Mouse (Mus musculus): ENCODE measurements around the gene Setd3.

Setd3 gene

GRCm38 (mm10) chr12:108200094-108200493, 21.0 kb upstream of the Setd3 start:
- no peak for DNase-seq

- no peak for DNase-seq
These were observed 19.3 kb upstream of the Setd3 start for GRCm38 (mm10) chr12:108198447-108198846.

GRCm38 (mm10) chr12:108195761-108196160, 16.6 kb upstream of the Setd3 start:
- no peak for DNase-seq

DNA sequence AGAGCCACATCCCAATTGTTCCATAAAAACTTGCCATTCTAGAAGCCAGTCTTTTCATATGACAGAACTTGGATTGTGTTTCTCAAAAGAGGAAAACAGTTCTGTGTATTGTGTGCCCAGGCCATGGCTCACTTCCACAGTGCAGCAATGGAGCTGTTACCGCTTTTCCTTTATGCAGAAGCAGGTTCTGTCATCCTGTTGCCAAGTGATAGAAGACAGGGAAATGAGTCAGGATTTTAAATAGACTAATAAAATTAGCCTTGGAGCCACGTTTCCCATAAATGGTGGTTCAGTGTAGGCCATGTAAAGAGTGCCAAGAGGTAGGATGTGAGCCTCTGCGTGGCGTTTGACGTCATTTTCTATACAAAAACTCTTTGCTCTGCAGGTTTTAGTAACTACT, 14.8 kb upstream of the Setd3 start:
- no peak for DNase-seq

DNA sequence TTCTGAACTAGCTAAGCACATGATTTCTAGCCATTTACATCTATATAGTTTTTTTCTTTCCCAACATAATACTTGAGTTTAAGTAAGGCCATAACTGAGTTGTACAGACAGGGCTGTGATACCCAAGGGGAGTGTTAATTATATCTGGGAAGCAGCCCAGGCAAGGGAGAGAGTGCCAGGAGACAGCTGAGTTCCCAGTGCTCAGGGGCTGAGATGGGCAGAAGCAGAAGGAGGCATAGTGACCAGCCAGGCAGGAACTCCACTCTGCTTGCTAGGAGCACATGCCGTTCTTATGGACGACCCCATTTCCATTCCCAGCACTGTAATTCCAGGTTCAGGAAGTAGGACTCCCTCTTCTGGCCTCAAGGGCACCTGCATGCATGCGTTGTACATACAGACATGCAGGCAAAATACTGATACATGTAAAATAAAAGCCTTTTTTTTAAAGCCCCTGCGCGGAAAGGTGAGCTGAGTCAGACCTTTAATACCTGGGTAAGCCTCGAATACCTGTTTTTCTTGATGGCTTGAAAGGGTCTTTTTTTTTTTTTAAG, 8.5 kb upstream of the Setd3 start:
- no peak for DNase-seq

GRCm38 (mm10) chr12:108181716-108182115, 2.6 kb upstream of the Setd3 start:
- no peak for DNase-seq

GRCm38 (mm10) chr12:108179321-108180266, 480 bp upstream of the Setd3 start, which contains the start of gene Ccnk:
TSS of gene Ccnk (plus strand) at chr12:108179579.
- DNase-seq = peak; percentile 99

GRCm38 (mm10) chr12:108178331-108179245, 526 bp downstream of the Setd3 start:
- DNase-seq = peak; percentile 61

GRCm38 (mm10) chr12:108176366-108176765, 2.7 kb downstream of the Setd3 start:
- DNase-seq = no peak

DNA sequence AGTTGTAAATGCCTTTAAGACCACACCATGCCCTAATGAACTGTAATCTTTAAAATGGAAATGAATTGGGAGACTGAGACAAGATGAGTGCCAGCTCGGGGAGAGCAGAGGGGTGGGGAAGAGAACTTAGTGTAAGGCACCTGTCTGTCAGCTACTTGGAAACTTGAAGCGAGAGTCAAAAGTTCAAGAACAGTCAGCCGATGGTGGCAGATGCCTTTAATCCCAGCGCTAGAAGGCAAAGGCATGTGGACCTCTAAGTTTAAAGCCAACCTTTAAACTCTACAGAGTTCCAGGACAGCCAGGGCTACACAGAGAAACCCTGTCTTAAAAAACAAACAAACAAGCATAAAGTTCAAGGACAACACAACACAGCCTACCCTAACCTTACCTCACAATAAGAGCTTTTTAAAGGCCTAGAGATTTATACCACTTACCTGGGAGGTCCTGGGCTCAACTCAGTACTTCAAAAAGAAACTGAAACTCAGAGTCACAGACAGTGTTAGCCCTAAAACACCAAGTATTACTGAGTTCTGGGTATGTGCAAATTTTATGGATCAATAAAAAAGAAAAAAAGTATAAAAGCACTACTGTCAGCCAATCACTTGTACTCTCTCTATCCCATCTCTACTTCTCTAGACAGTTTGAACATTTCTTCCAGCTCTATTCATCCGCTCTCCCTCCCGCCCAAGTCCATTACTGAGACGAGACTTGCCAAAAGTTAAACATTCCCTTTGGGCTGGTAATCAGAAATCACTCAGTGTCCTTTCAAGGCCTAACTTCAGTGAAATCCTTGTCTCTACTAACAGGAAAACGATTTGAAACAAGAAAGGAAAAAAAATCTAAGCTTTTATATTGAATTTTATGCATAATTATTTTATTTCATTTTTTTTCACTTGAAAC, 4.3 kb downstream of the Setd3 start:
- DNase-seq = no peak

- DNase-seq = no peak
These were observed 6.5 kb downstream of the Setd3 start for GRCm38 (mm10) chr12:108172639-108173038.

DNA sequence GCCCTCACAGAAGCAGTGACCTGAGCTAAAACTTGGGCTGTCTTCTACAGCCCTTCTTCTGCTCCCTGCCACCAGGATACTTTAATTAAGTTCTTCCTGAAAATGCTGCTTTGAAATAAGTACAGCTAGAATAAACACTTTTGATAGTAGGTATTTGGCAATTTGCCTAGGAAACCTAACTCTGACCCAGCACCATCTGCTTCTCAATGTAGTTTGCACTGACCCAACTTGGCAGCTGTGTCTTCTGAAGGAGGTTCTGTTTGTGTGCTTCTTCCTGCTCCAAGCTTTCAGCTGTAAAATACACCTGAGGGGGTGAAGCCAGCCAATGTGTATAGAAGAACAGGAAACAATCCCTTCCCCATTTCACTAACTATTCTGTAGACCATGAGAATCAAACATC, 7.8 kb downstream of the Setd3 start:
- DNase-seq = no peak

- DNase-seq = no peak
These were observed 8.6 kb downstream of the Setd3 start for GRCm38 (mm10) chr12:108170467-108170866.

- no peak for DNase-seq
These were observed 10.2 kb downstream of the Setd3 start for GRCm38 (mm10) chr12:108168909-108169308.

DNA sequence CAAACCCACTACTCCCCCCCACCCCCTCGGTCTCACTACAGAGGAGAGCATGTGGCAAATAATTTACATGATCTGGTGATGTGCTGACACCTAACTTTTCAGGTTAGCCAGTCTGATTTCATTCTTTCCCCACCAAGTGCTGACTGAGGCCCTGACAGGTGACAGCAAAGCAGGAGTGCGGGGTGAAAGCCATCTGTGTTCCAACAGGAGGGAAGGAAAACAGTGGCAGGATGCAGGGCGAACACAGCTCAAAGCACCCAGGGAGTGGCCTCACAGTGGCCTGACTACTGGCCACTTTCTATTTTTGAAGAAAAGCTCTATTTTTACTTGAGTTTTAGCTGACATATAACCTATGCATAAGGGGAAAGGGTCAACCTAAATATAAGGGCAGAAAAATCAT, 15.4 kb downstream of the Setd3 start:
- no peak for DNase-seq

DNA sequence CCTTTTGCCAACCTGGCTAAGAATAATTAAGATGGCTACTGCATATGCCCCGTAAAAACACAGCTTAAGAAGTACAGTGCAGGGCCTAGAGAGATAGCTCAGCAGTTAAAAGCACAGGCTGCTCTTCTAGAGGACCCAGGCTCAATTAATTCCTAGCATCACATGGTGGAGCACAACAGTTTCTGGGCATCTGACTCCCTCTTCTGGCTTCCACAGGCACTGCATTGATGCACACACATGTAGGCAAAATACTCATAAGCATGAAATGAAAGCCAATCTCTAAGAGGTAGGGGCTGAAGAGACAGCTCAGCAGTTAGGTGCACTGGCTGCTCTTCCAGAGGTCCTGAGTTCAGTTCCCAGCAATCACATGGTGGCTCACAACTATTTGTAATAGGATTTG, 17.1 kb downstream of the Setd3 start:
- no peak for DNase-seq

GRCm38 (mm10) chr12:108159863-108160262, 19.3 kb downstream of the Setd3 start:
- DNase-seq = no peak

GRCm38 (mm10) chr12:108152743-108153142, 26.4 kb downstream of the Setd3 start:
- DNase-seq = no peak

DNA sequence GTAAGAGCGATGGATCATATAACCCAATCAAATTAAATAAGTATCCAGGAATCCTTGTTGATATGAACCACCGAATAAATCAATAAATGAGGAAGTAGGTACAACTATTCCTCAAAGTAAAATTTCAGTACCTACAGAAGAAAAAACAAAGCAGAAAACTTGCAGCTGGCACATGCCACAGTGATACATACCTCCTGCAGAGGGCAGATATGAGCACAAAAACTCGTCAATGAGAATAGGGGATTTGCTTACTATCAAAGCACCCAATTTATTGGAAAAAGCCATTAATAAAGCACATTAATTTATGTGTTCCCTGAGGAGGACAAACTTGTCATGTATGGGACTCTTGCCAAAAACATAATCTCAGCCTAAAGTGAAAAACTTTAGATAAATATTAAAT, 29.4 kb downstream of the Setd3 start:
- DNase-seq = no peak

- no peak for DNase-seq
These were observed 33.9 kb downstream of the Setd3 start for GRCm38 (mm10) chr12:108145198-108145597.

- DNase-seq = no peak
These were observed 35.3 kb downstream of the Setd3 start for GRCm38 (mm10) chr12:108143624-108144498.

All from cerebellum, adult 11 months (tissue).